Mouse (Mus musculus) gastrocnemius, postnatal 14 days (tissue): ENCODE data around the gene Ina. TPM values are rescaled to one million over a fixed set of nuclear protein-coding genes. Genes with fewer than 3 reads are reported as not detected.

Source experiments
- DNase-seq: peaks from one replicate; pipeline ENCODE4 v3.0.0; 2021; ENCODE audit warnings: mixed read lengths
- intact Hi-C: fragments of 180-260 bp; cut with DNase I; formaldehyde crosslinking; loops from one replicate; pipeline ENCODE4 v1.15.1; 2025; ENCODE audit warnings: low total_unique reads
- total RNA-seq, 2 experiments: library from RNA; stranded (reverse); gene quantifications; 2 replicates each; pipeline ENCODE4 v1.2.3; 2021

Ina gene
- total RNA-seq, 2 experiments from 2014 or later, result not detected

DNA sequence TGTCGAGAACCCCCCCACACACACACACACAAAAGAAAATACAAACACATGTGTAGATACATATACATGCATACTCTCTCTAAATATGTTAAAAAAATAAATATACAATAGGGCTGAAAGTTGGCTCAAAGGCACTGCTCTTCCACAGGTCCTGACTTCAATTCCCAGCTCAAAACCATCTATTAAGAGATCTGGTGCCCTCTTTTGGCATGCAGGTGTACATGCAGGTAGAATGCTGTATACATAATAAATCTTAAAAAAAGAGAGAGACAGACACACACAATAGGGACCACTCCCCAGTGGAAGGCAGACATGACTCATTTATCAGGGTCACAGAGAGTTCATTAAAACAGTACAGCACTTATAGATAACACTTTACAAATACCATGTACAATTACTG, 31.8 kb downstream of the Ina start:
- intact Hi-C loops, result no loop called here
- DNase-seq, result no peak

DNA sequence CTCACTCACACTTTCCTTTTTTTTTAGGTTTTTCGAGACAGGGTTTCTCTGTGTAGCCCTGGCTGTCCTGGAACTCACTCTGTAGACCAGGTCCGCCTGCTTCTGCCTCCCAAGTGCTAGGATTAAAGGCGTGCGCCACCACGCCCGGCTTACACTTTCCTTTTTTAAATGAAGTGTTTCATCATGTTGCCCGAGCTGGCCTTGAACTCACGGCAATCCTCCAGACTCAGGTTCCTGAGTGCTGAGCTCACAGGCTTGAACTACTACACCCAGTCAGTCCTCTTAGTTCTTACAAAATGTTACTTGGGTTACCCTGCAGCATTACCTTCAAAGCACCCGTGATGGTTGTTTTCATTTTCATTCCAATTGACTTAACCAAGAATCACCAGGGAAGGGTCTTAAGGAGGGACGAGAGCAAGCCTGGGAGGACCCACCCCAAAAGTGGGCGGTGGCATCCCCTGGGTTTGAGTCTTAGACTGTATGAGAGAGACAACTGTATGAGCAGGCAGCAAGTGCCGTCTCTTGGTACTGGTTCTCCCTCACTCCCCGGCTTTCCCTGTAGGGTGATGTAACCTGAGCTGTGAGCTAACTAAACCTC, 32.8 kb downstream of the Ina start:
- no peak for DNase-seq
- intact Hi-C loops, result no loop called here

DNA sequence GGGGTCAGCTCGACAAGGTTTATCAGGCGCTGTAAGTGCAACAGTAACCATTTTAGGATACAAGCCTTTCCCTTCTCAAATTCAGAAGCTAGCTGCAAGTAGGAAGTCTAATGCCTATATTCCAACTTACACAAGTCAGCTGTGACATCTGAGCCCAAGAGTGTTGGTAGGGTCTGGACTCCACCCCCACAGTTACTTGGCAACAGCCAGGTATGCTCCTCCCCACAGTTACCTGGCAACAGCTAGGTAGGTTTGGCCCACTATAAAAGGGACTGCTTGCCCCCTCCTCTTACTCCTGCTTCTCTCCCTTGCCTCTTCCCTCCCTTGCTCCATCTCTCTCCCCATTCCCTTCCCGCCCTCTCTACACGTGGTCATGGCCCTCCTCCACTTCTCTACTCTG, 34.6 kb downstream of the Ina start:
- no peak for DNase-seq
- intact Hi-C loops, result no loop called here

DNA sequence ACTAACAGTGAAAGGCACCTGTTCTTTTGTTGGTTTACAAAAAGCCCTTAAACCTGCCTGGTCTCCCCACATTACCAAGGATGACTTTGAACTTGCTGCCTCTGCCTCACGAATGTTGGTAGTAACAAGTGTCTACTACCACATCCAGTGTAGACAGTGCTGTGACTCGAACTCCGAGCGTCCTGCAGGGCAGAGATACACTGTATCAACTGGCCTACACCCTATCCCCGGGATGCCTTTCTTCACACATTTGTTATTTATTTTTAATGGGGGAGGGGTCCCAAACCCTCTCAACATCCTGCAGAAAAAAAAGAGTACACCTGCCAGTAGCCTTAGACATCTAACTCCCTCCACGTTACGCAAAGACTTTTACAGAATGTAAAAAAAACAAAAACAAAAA, 35.3 kb downstream of the Ina start:
- DNase-seq, result no peak
- intact Hi-C loops, result no loop called here

DNA sequence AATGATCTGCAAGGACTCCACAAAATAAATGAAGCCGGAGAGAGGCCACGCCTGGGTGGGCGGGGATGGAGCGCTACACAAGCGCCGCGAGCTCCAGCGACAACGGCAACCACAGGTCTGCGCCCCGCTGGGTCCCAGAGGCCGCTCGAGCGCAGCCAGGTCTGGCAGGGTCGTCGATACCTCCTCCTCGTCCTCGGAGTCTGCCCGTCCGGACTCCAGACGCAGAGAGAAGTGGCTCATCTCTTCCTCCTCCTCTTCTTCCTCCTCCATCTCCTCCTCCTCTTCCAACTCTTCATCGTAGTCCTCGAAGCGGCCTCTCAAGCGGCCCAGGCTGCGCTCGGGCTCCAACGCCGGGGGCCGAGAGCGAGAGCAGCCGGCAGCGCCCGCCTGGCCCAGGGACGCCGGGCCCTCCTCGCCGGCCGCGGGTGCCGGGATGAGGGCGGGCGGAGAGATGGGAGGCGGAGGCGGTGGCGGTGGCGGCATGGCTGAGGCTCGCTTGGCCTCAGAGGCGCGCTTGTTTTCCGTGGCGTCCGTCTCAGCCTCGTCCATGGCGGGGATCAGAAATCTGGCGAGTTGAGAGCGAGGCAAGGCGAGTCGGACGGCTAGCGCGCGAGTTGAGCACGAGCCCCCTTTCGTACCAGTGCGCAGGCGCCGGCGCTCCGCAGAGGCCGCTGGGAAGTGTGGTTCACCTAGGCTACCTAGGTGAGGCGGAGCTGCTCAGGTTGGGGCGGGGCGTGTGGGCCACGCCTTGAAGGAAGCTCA, 36.0 kb downstream of the Ina start, which contains the start of gene Pcgf6:
Gene Pcgf6, minus strand, starts transcription at position 636 of the 762 bp plus-strand sequence.
- DNase-seq, result peak; percentile 71
- intact Hi-C loops, result no loop called here

DNA sequence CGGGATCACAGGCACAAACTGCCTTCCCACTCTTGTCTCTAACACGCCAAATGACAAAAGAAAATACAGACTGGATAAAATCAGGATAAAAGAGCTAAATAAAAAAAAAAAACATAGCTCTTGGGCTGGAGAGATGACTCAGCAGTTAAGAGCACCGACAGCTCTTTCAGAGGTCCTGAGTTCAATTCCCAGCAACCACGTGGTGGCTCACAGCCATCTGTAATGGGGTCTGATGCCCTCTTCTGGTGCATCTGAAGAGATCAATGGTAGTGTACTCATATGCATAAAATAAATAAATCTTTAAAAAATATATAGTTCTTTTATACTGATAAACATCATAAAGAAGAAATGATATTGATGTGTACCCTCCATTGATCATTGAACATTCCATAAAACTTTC, 38.4 kb downstream of the Ina start:
- no peak for DNase-seq
- intact Hi-C loops, result no loop called here

DNA sequence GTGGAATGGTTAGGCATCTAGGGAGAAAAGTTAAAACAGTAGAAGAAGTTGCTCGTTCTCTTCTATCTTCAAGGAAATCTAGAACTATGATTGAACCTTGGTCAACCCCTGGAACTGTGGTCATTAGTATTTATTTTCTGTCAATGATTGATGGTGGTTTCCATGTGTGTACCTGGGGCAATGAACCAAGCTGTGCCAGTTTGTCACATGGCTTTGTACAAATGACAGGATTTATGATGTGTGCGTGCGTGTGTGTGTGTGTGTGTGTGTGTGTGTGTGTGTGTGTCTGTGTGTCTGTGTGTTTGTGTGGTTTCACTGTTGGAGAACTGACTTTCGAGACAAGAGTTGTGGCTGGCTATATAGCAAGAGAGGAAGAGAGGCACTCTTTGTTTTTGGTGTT, 39.0 kb downstream of the Ina start:
- DNase-seq, result no peak
- intact Hi-C loops, result no loop called here

DNA sequence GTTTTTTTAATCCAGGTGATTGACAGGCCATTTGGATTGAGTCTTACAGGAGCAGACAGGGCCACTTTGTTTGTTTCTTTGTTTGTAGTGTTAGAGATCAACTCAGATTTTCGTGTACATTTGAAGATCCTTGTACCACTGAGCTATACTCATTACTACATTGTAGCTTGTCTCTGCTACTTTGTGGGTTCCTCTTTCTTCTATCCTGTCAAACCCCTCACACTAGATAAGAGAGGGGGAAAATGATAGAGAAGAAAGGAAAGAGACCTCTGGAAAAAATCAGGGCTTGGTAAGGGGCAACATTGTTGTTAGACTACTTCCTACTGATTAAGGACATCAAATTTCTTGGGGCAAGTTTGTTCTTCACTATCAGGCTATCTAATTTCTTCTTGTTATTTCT, 43.2 kb downstream of the Ina start:
- intact Hi-C loops, result no loop called here
- no peak for DNase-seq

DNA sequence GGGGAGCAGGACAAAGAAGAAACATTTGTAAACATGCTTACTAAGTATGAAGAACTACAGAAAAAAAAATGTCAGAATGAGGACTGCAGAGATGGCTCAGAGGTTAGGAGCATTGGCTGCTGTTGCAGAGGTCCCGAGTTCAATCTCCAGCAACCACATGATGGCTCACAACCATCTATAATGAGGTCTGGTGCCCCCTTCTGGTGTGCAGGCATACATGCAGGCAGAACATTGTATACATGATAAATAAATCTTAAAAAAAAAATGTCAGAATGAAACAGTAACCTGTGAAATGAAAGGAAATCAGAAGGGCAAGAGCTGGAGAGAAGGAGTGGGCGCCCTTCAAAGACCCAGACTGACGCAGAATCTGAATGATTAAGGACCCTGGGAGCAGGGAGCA, 51.4 kb downstream of the Ina start:
- intact Hi-C loops, result no loop called here

DNA sequence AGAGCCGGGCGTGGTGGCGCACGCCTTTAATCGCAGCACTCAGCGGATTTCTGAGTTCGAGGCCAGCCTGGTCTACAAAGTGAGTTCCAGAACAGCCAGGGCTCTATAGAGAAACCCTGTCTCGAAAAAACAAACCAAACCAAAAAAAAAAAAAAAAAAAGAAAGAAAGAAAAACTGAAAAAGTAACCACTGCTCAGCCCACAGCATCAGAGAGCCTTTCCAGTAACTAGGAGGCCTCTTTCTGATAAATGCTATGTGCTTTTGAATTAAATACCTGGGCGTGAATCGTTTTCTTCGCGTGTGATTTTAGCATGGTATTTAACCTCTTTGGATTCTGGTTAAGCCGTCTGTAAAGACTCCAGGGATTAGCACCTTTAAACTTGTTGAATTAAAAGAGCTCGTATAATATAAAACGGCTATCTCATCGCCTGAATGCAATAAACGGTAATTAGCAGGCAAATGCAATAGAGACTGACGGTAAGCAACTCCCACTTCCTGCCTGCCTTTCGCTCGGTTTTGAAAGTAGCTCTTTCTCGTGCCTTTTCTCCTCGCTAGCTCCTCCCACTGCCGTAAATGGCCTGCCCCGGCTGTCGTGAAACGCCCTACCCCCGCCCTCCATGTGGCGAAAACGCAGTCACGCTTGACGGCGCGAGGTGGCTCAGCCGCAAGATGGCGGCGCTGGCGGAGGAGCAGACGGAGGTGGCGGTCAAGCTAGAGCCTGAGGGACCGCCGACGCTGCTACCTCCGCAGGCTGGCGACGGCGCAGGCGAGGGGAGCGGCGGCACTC, 52.8 kb downstream of the Ina start, which contains the start of gene Taf5:
Gene Taf5, plus strand, starts transcription at position 651 of the 787 bp plus-strand sequence.
- intact Hi-C loops, result no loop called here
- peak; percentile 97 for DNase-seq

More for the DNA sequence above, 51.4 kb downstream of the Ina start:
- no peak for DNase-seq

DNA sequence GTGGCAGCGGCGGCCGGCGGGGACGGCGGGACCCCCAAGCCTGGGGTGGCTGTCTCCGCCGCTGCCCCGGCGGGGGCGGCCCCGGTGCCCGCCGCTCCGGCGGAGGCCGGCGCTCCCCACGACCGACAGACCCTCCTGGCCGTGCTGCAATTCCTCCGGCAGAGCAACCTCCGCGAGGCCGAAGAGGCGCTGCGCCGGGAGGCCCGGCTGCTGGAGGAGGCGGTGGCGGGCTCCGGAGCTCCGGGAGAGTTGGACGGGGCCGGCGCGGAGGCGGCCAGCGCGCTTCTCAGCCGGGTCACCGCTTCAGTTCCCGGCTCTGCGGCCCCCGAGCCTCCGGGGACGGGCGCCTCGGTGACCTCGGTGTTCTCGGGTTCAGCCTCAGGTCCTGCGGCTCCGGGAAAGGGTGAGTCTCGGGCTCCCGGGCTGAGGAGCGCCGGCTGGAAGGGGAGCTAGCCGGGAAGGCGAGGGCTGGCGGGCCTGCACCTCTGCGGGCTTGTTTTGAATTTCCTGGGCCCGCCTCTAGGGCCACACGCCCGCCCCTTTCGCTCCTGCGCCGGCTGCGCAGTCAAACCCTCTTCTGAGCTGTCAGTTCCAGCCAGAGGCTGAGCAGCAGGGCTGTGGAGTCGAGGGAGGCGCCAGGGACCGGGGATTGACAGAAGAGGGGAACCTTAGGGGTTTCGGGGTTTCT, 53.6 kb downstream of the Ina start:
- intact Hi-C loops, result no loop called here
- DNase-seq, result peak; percentile 87

Other genes with a start within 250 kb of the Ina start
- 10 to 100 TPM; 17.5 to 23.0 TPM for gene Nt5c2, start 455 bp downstream of the Ina start, total RNA-seq
- 1 to 10 TPM; 2.4 to 3.1 TPM for gene Pcgf6, start 36.2 kb downstream of the Ina start, total RNA-seq
- 1 to 10 TPM; 2.5 to 2.7 TPM for gene Taf5, start 53.0 kb downstream of the Ina start, total RNA-seq
- gene Usmg5, start 75.9 kb downstream of the Ina start, total RNA-seq, result 1,000 to 10,000 TPM; 1,075 to 1,222 TPM
- gene Pdcd11, start 76.1 kb downstream of the Ina start, total RNA-seq, result 1 to 10 TPM; 6.8 to 8.3 TPM
- 1 to 10 TPM; 2.4 to 3.2 TPM for gene Calhm2, start 123.6 kb downstream of the Ina start, total RNA-seq
- gene Calhm1, start 129.6 kb downstream of the Ina start, total RNA-seq, result not detected
- not detected for gene Calhm3, start 143.1 kb downstream of the Ina start, total RNA-seq
- gene Neurl1a, start 164.1 kb downstream of the Ina start, total RNA-seq, result 10 to 100 TPM; 63.6 to 86.9 TPM